Mouse (Mus musculus) liver, embryonic 14.5 days (tissue): ENCODE measurements around the gene Sertad3. TPM values are rescaled to one million over a fixed set of nuclear protein-coding genes. Genes with fewer than 3 reads are reported as not detected.
A peak's percentile ranks its signal among the peaks of the same experiment; 100 is the strongest.

ENCODE experiments used
- ATAC-seq: fragments of 200-750 bp; cut with Nextera tagmentation; 2 replicates; pipeline ENCODE4 v1.8.0; 2017; ENCODE audit warnings: moderate number of reproducible peaks, mild to moderate bottlenecking, moderate library complexity; ENCODE audit not compliant: insufficient read depth
- DNase-seq, 3 experiments: peaks; one replicate each; pipeline ENCODE4 v3.0.0-alpha.2; 2012 to 2013; ENCODE audit warnings: low read depth in 3 of 3, low spot score in 3 of 3
- H3K27ac ChIP-seq: fragments of 300-500 bp; sonication (generic); 2 replicates; pipeline ENCODE4 v1.5.1; 2014; ENCODE audit warnings: moderate library complexity, mild to moderate bottlenecking, control low read depth, inconsistent platforms
- H3K27me3 ChIP-seq: fragments of 300-500 bp; sonication (generic); 2 replicates; pipeline ENCODE4 v1.6.1; 2014; ENCODE audit warnings: mild to moderate bottlenecking, low read length, moderate library complexity; ENCODE audit not compliant: control insufficient read depth, insufficient read depth
- H3K36me3 ChIP-seq: fragments of 300-500 bp; sonication (generic); replicated peaks from 2 replicates; pipeline ENCODE4 v1.6.1; 2014; ENCODE audit warnings: low read depth; ENCODE audit not compliant: control insufficient read depth, insufficient read depth
- H3K4me1 ChIP-seq, 2 experiments: fragments of 200-500 bp in 1 of 2; fragments of 300-500 bp in 1 of 2; sonication (generic) in 1 of 2; replicated peaks; 2 replicates each; pipeline ENCODE4 v1.6.1; 2012 to 2014; ENCODE audit warnings: antibody characterized with exemption in 1 of 2, inconsistent platforms in 1 of 2, low read length in 1 of 2; ENCODE audit not compliant: control insufficient read depth in 2 of 2, insufficient read depth in 2 of 2
- H3K4me2 ChIP-seq: fragments of 300-500 bp; sonication (generic); 2 replicates; pipeline ENCODE4 v1.6.1; 2014; ENCODE audit warnings: low read depth, mild to moderate bottlenecking, control low read depth, moderate library complexity
- H3K4me3 ChIP-seq, 2 experiments: fragments of 200-500 bp in 1 of 2; fragments of 300-500 bp in 1 of 2; sonication (generic) in 1 of 2; 2 replicates each; pipeline ENCODE4 v1.5.1; 2012 to 2014; ENCODE audit warnings: low read depth in 2 of 2, low read length in 2 of 2, mild to moderate bottlenecking in 2 of 2, control low read depth in 1 of 2, inconsistent platforms in 1 of 2, moderate library complexity in 1 of 2; ENCODE audit not compliant: insufficient read depth in 1 of 2
- H3K9ac ChIP-seq: fragments of 300-500 bp; sonication (generic); replicated peaks from 2 replicates; pipeline ENCODE4 v1.6.1; 2014; ENCODE audit warnings: mild to moderate bottlenecking, control low read depth, moderate library complexity
- H3K9me3 ChIP-seq: fragments of 300-500 bp; sonication (generic); 2 replicates; pipeline ENCODE4 v1.6.1; 2016; ENCODE audit warnings: low read length, mixed read lengths; ENCODE audit not compliant: control insufficient read depth
- CTCF ChIP-seq: IDR thresholded peaks from 2 replicates; pipeline ENCODE4 v1.5.1; 2016; ENCODE audit warnings: antibody characterized with exemption, low read depth, control low read depth
- EP300 ChIP-seq: IDR thresholded peaks from 2 replicates; pipeline ENCODE4 v1.6.1; 2016; ENCODE audit warnings: antibody characterized with exemption, low read depth
- whole genome bisulfite sequencing: fragments of 180-500 bp; shearing (Covaris S2); extraction: QIAGEN DNeasy Blood & Tissue Kit; methylation state at CpG from one replicate; pipeline ENCODE4 v1.1.7; 2014; ENCODE audit not compliant: insufficient replicate concordance; 5-methylcytosine and 5-hydroxymethylcytosine counted together
- polyA plus RNA-seq, 2 experiments: library from polyadenylated mRNA; depleted of rRNA in 1 of 2; stranded (reverse) in 1 of 2; unstranded in 1 of 2; fragments of >200 nt; fragmentation: Nextera tagmentation in 1 of 2; extraction: Ambion mirVana in 1 of 2; gene quantifications; 2 replicates each; pipeline versions ENCODE4 v1.2.1 to v1.2.3; 2012 to 2014

The Sertad3 gene
- polyA plus RNA-seq, 2 experiments, result 22.5 to 24.0 TPM

DNA sequence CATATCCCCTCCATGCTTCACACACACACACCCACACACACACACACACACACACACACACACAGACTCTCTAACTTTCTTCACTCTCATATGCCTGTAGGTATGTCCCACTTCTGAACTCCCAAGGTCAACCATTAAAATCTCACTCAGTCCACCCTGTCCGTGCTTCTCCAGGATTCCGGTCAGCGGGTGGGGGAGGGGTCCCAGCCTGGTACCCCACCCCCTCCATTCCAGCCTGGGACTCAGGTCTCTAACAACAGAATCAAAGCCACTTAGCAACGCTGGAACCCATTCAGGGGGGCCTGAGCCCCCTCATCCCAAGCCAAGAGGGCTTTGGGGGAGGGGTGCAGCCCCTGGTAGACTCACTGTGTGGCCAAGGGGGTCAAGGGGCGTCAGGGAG lies 49.4 kb downstream of the Sertad3 start, which contains the start of gene Hipk4:
Gene Hipk4, plus strand, starts transcription at position 301 of the 400 bp plus-strand sequence.
- Histone ChIP-seq H3K36me3 (no peaks in the 10 kb centered on the region), H3K9me3 (no peaks in the 10 kb centered on the region), H3K27me3 (no peaks in the 10 kb centered on the region), H3K4me1 (peaks cover 15 to 16% of the 10 kb centered on the region in 2 experiments), H3K27ac (no peak within 1 kb of the TSS), H3K4me2 (no peak within 1 kb of the TSS), H3K9ac (no peak within 1 kb of the TSS), H3K4me3 (no peak within 1 kb of the TSS)
- DNase-seq (no peak), ATAC-seq (no peak)
- whole genome bisulfite sequencing, result 63% methylated on average over 5 of the region's 5 CpGs
- no peak for TF ChIP-seq EP300

DNA sequence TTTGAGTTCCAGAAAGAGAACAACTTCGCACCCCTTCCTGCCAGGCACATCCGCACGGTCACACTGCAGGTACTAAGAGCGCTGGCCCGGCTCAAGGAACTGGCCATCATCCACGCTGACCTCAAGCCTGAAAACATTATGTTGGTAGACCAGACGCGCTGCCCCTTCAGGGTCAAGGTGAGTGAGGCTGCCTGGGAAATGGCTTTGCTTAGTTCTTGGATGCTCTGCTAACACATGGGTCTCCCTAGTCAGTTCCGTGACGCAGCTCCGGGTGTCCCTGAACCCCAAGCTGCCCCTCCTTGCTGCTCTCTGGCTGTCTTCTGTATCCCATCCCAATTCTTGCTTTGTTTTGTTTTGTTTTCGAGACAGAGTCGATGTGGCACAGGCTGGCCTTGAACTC lies 50.2 kb downstream of the Sertad3 start:
- WGBS, result 82% methylated on average over 13 of the region's 13 CpGs
- ATAC-seq (no peak), DNase-seq (no peak)
- Histone ChIP-seq H3K9me3 (no peaks in the 10 kb centered on the region), H3K9ac (no peak overlapping the region), H3K27ac (no peak overlapping the region), H3K27me3 (no peaks in the 10 kb centered on the region), H3K4me3 (no peak overlapping the region), H3K4me2 (no peak overlapping the region), H3K4me1 (peaks cover 15 to 16% of the 10 kb centered on the region in 2 experiments), H3K36me3 (no peaks in the 10 kb centered on the region)
- TF ChIP-seq EP300 (no peak), CTCF (no peak)

DNA sequence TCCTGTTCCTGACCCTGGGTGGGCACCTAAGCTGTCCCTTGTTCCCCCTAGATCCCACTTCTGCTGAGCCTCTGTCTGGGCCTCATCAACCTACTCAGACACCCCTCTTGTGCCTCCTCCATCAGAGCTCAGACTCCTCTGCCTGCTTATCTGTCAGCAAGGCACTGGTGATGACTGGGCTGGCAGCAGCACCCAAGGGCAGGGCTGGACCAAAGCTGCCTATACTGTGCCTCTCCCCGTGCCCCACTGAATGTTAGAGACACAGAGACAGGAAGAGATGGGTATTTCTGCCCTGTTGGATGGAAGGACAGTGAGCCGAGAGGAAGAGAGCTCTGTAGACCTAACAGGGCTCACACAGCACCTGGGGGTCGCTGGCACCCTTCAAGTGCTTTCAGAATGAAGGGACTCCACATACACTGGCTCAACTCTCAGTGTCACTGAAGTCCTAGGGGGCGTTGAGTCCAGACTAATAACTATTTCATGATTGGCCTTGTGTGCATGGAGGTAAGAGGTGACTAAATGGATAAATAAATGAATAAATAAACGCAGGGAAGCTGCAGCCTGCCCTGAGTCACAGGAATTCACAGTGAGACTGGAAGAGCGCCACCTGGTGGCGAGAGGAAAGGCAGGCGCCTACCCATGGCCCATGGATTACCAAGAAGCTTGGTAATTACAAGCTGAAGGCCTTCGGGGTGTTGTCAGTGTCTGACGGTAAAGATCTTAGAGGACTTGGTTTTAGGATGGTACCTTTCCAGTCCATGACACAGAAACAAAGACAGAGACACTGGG lies 52.7 kb downstream of the Sertad3 start:
- no peaks in the 10 kb centered on the region for H3K9me3 ChIP-seq
- peak overlapping the region; percentile 25 to 34; a peak in 2 of 4 replicates for H3K4me3 ChIP-seq
- no peaks in the 10 kb centered on the region for H3K36me3 ChIP-seq
- peak overlapping the region; percentile 82 for H3K27ac ChIP-seq
- peak; percentile 100 for TF ChIP-seq CTCF
- TF ChIP-seq EP300, result peak; percentile 5
- H3K9ac ChIP-seq, result peak overlapping the region; percentile 58
- peaks cover 15 to 16% of the 10 kb centered on the region in 2 experiments for H3K4me1 ChIP-seq
- ATAC-seq, result peak; percentile 98
- 14% methylated on average over 10 of the region's 10 CpGs for WGBS
- peak overlapping the region; percentile 72 for H3K4me2 ChIP-seq
- H3K27me3 ChIP-seq, result no peaks in the 10 kb centered on the region
- DNase-seq, result peak; percentile 76 to 80 (median 80)

Other genes with a start within 250 kb of the Sertad3 start
- gene Itpkc, start 245.1 kb upstream of the Sertad3 start, polyA plus RNA-seq (2012; rRNA removed), result 2.0 and 2.3 TPM in 2 replicates
- gene Itpkc, start 245.1 kb upstream of the Sertad3 start, polyA plus RNA-seq (2014; fragmentation: Nextera tagmentation; extraction: Ambion mirVana), result 1.3 and 1.5 TPM in 2 replicates
- 9.3 and 12.4 TPM in 2 replicates for gene Coq8b, start 240.7 kb upstream of the Sertad3 start, polyA plus RNA-seq (2012; rRNA removed)
- gene Coq8b, start 240.7 kb upstream of the Sertad3 start, polyA plus RNA-seq (2014; fragmentation: Nextera tagmentation; extraction: Ambion mirVana), result 17.7 and 19.8 TPM in 2 replicates
- 1.9 and 2.1 TPM in 2 replicates for gene Numbl, start 215.3 kb upstream of the Sertad3 start, polyA plus RNA-seq (2012; rRNA removed)
- gene Numbl, start 215.3 kb upstream of the Sertad3 start, polyA plus RNA-seq (2014; fragmentation: Nextera tagmentation; extraction: Ambion mirVana), result 0.72 and 0.83 TPM in 2 replicates
- 5.2 and 5.5 TPM in 2 replicates for gene Ltbp4, start 136.1 kb upstream of the Sertad3 start, polyA plus RNA-seq (2012; rRNA removed)
- gene Ltbp4, start 136.1 kb upstream of the Sertad3 start, polyA plus RNA-seq (2014; fragmentation: Nextera tagmentation; extraction: Ambion mirVana), result 2.5 and 3.0 TPM in 2 replicates
- 19.1 and 24.7 TPM in 2 replicates for gene Shkbp1, start 117.7 kb upstream of the Sertad3 start, polyA plus RNA-seq (2012; rRNA removed)
- 11.8 and 15.1 TPM in 2 replicates for gene Shkbp1, start 117.7 kb upstream of the Sertad3 start, polyA plus RNA-seq (2014; fragmentation: Nextera tagmentation; extraction: Ambion mirVana)
- gene Gm20479, start 116.3 kb upstream of the Sertad3 start, polyA plus RNA-seq (2012; rRNA removed), result 0.09 and 0.40 TPM in 2 replicates
- gene Gm20479, start 116.3 kb upstream of the Sertad3 start, polyA plus RNA-seq (2014; fragmentation: Nextera tagmentation; extraction: Ambion mirVana), result not detected in 2 replicates
- 0.06 TPM in 2 replicates for gene Sptbn4, start 26.1 kb upstream of the Sertad3 start, polyA plus RNA-seq (2012; rRNA removed)
- gene Sptbn4, start 26.1 kb upstream of the Sertad3 start, polyA plus RNA-seq (2014; fragmentation: Nextera tagmentation; extraction: Ambion mirVana), result 0.05 and 0.06 TPM in 2 replicates
- 673 and 878 TPM in 2 replicates for gene Blvrb, start 25.8 kb upstream of the Sertad3 start, polyA plus RNA-seq (2012; rRNA removed)
- gene Blvrb, start 25.8 kb upstream of the Sertad3 start, polyA plus RNA-seq (2014; fragmentation: Nextera tagmentation; extraction: Ambion mirVana), result 1,114 and 1,162 TPM in 2 replicates
- gene Sertad1, start 13.1 kb downstream of the Sertad3 start, polyA plus RNA-seq (2012; rRNA removed), result 9.9 and 13.5 TPM in 2 replicates
- 19.7 and 20.3 TPM in 2 replicates for gene Sertad1, start 13.1 kb downstream of the Sertad3 start, polyA plus RNA-seq (2014; fragmentation: Nextera tagmentation; extraction: Ambion mirVana)
- gene Prx, start 25.6 kb downstream of the Sertad3 start, polyA plus RNA-seq (2012; rRNA removed), result 0.55 and 0.73 TPM in 2 replicates
- gene Prx, start 25.6 kb downstream of the Sertad3 start, polyA plus RNA-seq (2014; fragmentation: Nextera tagmentation; extraction: Ambion mirVana), result 0.23 and 0.29 TPM in 2 replicates
- 0.49 and 0.50 TPM in 2 replicates for gene Hipk4, start 49.5 kb downstream of the Sertad3 start, polyA plus RNA-seq (2012; rRNA removed)
- 0.06 TPM in 1 of 2 replicates, not detected in the other for gene Hipk4, start 49.5 kb downstream of the Sertad3 start, polyA plus RNA-seq (2014; fragmentation: Nextera tagmentation; extraction: Ambion mirVana)
- gene Pld3, start 79.5 kb downstream of the Sertad3 start, polyA plus RNA-seq (2012; rRNA removed), result 48.9 and 55.9 TPM in 2 replicates
- 55.0 TPM in 2 replicates for gene Pld3, start 79.5 kb downstream of the Sertad3 start, polyA plus RNA-seq (2014; fragmentation: Nextera tagmentation; extraction: Ambion mirVana)
- 13.8 and 14.9 TPM in 2 replicates for gene 2310022A10Rik, start 79.5 kb downstream of the Sertad3 start, polyA plus RNA-seq (2012; rRNA removed)
- gene 2310022A10Rik, start 79.5 kb downstream of the Sertad3 start, polyA plus RNA-seq (2014; fragmentation: Nextera tagmentation; extraction: Ambion mirVana), result 12.7 and 14.6 TPM in 2 replicates
- gene Akt2, start 117.8 kb downstream of the Sertad3 start, polyA plus RNA-seq (2012; rRNA removed), result 21.5 and 23.2 TPM in 2 replicates
- 21.5 and 23.8 TPM in 2 replicates for gene Akt2, start 117.8 kb downstream of the Sertad3 start, polyA plus RNA-seq (2014; fragmentation: Nextera tagmentation; extraction: Ambion mirVana)
- gene Ttc9b, start 180.1 kb downstream of the Sertad3 start, polyA plus RNA-seq (2012; rRNA removed), result 0.05 TPM in 1 of 2 replicates, not detected in the other
- not detected in 2 replicates for gene Ttc9b, start 180.1 kb downstream of the Sertad3 start, polyA plus RNA-seq (2014; fragmentation: Nextera tagmentation; extraction: Ambion mirVana)
- gene Map3k10, start 200.8 kb downstream of the Sertad3 start, polyA plus RNA-seq (2012; rRNA removed), result 3.4 and 3.5 TPM in 2 replicates
- 1.00 and 1.0 TPM in 2 replicates for gene Map3k10, start 200.8 kb downstream of the Sertad3 start, polyA plus RNA-seq (2014; fragmentation: Nextera tagmentation; extraction: Ambion mirVana)
- gene Zfp607b, start 215.6 kb downstream of the Sertad3 start, polyA plus RNA-seq (2012; rRNA removed), result 0.11 and 0.19 TPM in 2 replicates
- 0.23 and 0.25 TPM in 2 replicates for gene Zfp607b, start 215.6 kb downstream of the Sertad3 start, polyA plus RNA-seq (2014; fragmentation: Nextera tagmentation; extraction: Ambion mirVana)